Mouse (Mus musculus) cerebellum, adult 8-10 months (tissue): ENCODE measurements around the gene Ddit4l.
"Not testable (repeated sequence)": the region's sequence is repeated elsewhere in the genome, so short reads cannot be mapped to it uniquely, and the experiment has no call there.

Source experiments
- DNase-seq: peaks from one replicate; pipeline ENCODE4 v3.0.0; 2022

Ddit4l gene

DNA sequence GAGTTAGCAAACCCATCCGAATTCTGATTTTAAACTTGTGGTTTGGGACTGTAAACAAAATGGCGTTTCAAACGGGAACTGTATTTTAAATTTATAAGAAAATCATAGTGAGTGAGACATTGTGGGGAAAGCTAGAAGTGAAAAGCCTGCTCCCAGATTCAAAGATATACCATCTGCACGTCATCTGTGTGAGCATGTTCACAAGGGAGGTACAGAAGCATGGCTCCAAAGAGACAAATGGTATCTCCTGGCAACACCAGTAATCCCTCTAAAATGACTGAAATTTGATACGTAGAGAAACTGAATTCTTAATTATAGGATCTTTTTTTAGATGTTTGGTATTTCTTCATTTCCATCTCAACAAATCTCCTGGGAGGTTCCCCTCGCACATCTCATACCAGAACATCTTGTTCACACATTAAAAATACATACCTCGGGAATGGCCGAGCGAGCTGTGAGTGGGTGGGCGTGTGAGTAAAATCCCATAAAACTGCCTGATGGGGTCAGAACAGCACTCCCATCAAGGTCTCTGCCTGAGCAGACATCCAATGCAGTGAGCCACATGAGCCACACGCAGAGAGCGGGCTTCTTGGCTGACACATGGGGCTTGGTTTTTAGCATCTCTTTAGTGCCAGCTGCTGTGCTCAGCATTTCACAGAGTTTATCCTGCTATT, 26.2 kb downstream of the Ddit4l start:
- DNase-seq = no peak

DNA sequence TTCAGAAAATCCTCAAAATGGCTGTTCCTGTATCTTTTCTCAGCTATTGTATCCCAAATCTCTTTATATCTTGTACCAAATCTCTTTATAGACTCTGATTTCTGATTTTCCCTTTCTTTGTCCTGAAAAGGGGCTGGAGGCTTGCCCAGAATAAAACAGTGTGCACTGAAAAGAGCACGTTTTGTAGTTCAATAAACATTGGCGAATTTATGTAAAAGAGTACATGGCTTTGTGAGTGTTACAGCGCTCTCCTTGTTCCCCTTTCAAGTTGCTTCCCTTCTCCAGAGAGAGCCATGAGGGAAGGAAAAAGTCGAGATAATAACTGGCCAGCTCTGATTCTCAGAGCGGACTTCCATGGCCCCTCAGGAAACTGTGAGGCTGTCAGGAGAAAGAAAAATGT, 27.7 kb downstream of the Ddit4l start:
- DNase-seq = no peak

DNA sequence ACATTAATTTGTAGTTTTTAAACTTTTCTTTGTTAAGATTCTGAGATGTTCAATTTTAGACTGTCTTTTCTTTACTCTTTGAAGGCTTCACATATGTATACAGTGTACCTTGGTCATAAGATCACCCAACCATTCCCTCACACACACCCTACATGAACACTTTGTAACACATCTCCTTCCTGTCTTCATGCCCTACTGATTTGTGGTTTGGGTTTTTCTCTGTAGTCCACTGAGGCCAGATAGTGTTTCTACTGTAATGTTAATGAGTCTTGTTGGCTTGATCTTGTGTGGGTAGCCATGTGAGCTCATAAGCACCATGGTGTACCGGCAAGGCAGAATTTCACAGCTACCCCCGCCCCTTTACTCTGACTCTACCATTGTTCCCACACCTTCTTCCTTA, 31.4 kb downstream of the Ddit4l start:
- DNase-seq = no peak

DNA sequence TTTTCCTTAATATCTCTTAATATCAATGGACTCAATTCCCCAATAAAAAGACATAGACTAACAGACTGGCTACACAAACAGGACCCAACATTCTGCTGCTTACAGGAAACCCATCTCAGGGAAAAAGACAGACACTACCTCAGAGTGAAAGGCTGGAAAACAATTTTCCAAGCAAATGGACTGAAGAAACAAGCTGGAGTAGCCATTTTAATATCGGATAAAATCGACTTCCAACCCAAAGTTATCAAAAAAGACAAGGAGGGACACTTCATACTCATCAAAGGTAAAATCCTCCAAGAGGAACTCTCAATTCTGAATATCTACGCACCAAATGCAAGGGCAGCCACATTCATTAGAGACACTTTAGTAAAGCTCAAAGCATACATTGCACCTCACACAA, 49.8 kb downstream of the Ddit4l start, which contains the start of gene Gm21962:
Gene Gm21962 (plus strand): TSS at position 301 of the 400 bp plus-strand sequence.
- DNase-seq = not testable (repeated sequence)
